Mouse (Mus musculus) naive thymus-derived CD4-positive, alpha-beta T cell, adult 2 months (primary cell): ENCODE measurements around the gene Cdc37l1.

Experiments
- DNase-seq: peaks from one replicate; pipeline ENCODE4 v3.0.0-alpha.2; 2011; ENCODE audit warnings: low read depth

Cdc37l1 gene

DNA sequence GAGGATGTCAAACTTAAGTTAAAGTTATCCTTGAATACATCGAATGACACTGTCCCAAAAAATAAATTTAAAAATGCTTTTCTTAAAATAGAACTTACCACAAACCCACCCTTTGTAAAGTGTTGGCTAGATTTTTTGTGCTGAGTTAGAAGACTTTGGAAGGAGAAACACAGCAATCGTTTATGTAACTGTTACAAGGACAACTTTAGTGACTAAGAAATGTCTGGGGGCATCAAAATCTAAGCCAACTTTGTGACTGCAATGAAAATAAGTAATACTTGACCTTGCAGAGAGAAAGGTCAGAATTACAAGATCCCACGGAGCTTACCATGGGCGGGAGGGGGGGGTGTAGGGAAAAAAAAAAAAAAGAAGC lies 56.8 kb downstream of the Cdc37l1 start:
- DNase-seq: no peak

DNA sequence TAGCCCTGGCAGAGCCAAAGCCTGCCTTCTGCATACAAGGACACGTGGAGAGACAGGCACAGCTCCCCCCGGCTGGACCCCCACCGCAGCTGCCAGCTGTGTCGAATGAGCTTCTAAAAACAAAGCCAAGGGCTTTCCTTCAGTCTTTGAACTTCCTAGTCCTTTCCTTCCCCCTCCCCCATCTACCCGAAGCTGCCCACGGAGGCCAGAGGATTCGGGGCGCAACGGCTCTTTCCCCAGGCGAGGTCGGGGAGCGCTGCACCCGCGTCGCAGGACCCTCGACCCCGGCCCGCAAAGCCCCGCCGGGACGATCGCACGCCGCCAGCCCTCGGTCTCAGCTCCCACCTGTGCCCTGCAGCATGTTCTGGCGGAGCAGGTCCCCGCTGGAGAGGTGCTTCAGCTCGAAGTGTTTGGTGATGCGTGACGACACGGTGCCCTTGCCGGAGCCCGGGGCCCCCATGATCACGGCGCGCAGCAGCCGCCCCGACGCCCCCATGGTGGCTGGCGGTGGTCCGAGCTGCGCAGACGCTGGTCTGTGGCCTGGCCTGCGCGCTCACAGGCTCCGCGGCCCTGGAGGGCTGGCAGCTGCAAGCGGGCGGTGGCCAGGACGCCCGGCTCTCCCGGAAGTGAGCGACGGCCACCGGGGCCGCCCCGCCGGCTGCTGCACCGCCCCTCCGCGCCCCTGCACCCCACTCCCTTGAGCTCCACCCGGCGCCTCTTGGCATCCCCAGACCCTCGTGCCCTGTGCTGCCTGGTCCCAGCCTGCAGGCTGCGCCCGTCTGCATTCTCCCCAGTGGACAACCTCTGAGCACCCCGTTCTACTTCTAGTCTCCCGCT lies 57.4 kb downstream of the Cdc37l1 start, which contains the start of gene Ak3:
Ak3 (minus strand) TSS at position 628 of the 837 bp plus-strand sequence.
- DNase-seq: peak; percentile 70

DNA sequence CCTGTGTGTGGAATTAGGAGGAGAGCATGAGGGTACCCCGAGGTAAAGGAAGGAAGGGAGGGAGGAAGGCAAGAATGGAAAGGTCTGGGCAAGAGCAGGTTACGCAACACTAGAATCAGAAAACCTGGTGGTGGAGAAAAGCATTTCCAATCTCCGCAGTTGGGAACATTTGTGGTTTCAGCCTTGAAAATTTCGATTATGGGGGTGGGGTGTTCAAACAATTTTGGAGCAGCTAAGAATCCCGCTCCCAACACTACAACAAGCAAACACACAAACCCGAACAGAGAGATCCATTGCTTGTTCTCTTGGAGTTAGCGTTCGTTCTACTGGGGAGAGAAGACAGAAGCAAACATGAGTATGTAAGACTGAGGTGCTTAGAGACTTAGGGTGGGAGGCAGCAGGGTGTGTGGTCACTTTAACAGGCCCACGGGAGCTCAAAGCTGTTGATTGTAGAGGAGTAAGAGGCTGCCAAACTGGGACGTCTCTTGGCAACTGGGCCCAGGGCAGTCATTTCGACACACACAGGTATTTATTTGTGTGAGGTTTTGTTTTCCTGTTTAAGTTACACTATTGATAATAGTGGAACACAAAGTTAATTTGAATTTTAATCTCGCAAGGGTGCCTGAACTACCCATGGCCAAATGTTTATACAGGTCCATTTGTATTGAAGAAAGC lies 59.4 kb downstream of the Cdc37l1 start:
- DNase-seq: no peak

DNA sequence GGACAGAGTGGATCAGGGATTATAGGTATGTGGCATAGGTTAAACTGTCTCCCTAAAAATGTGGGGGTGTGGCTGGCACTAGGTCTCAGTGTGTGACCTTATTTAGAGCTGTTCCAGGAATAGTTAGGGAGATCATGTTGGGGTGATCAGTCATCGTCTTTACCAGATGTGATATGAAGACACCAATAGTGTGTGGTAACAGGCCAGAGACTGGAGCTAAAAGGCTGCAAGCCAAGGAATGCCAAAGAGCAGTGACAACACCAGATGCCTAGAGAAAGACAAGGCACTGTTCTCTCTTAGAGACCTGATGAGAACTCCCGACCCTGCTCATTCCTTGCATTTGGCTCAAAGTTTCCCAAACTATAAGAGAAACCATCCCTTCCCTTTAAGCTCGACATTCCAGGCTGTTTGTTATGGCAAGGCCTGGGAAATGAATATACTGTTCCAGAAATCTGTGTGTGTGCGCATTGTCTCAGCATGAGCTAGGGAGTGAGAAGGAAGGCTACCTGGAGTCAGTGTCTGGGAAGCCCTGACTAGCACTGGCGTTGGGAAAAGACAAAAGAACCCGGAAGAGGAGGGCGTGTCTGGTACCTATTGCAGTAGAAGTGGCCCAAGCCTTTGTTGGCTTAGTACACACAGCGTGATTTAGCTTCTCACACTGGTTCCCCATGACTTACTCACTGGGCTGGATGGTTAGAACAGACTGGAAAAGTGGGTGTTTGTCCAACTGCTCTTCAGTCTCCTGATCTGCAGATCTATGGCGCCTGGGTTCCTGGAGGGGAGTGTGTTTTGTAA lies 60.2 kb downstream of the Cdc37l1 start:
- DNase-seq: no peak

DNA sequence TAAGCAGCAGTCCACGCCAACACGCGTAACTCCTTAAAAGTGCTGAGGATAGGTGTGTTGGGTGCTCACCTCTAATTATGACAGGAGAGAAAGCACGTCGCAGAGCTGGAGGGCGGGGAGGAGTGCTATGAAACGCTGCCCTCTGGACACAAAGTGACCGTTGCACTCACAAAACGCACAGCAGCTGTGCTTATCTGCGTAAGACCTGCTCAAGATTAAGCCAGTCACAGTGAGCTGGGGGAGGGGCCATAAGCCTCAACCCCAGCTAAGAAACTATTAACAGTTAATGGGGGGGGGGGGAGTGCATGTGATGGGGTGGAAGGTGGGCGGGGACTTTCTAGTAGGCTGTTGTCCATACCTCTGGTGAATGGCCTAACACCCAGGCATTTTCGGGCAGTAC lies 62.6 kb downstream of the Cdc37l1 start:
- no peak for DNase-seq

DNA sequence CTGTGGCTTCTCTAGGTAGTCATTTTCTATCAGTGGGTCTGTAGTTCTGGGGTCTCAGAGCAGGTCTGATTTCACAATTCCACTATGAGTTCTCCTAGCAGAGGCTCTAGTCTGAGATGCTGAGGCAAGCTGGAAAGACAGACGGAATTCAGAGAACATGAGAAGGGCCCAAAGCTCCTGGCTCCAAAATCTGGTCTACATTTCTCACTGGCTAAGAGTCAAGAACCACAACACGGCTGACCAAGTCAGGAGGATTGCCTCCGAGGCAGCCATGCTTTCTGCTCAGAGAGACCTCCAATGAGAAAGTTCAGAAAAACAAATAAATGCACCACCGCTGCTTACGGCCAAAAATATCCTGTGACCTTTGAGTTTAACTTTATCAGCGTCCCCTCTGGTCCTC lies 64.4 kb downstream of the Cdc37l1 start:
- DNase-seq: no peak

DNA sequence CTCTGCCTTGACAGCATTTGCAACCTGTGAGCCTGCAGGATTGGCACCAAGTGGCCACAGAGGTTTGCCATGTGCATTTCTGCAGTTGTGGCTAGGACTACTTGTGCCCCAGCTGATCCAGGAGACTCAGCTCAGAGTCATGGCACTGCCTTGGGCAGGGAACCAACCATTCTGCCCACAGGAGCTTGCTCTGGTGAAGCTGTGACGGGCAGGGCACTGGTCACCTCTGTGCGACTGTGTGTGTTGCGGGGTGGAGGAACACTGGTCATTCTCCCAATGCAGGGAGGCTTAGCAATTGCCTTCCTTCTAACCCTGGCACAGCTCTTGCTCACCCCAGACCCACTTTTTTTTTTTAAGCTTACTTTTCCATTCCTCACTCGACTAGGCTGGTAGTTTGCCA lies 65.3 kb downstream of the Cdc37l1 start:
- no peak for DNase-seq

DNA sequence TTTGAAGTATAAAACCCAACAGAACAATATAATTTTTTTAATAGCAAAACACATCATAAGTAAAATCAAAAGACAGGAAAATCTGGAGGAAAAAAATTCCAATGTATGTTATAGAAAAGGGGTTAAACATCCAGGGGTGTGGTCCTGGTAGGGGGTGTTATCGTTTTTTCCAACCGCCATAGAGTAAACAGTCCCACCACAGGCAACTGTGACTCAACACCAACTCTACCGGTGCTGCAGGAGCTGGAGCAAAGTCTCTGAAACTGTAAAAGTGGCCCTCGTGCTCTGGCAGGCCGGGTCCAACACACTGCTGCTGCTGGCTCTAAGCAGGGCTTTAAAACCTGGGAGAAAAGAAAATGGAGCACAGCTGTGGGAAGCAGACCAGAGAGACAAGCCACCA lies 68.6 kb downstream of the Cdc37l1 start:
- no peak for DNase-seq

DNA sequence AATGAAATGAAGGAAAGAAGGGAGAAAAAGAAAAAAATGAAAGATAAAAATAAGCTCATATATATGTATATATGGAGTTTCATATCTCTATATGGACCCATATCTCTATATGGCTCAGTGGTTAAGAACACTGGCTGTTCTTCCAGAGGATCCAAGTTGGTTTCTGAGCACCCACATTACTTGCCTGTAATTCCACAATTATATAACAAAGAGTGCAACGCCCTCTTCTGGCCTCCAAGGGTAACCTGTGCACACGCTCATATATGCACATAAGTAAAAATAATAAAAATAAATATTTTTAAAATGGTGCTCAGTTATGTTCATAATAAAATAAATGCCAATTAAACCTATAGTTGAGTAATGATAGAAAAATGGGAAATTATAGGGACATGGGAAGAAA lies 69.5 kb downstream of the Cdc37l1 start:
- DNase-seq: peak; percentile 24

DNA sequence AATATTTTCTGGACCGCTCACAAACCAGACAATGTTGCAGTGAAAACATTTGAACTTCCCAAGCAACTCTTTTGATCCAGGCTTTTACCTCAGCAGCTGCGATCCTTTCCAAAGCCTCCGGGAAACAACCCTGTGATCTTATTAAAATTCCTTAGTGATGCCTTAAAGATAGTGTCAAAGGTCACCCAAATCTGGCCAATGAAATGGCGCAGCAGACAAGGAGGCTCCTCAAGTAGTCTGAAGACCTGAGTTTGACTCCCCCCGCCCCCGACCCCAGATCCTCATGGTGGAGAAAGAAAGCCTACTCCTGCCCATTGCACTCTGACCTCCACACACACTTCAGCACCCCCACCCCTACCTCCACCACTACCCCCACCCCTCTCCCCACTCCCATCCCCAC lies 70.1 kb downstream of the Cdc37l1 start:
- DNase-seq: no peak

DNA sequence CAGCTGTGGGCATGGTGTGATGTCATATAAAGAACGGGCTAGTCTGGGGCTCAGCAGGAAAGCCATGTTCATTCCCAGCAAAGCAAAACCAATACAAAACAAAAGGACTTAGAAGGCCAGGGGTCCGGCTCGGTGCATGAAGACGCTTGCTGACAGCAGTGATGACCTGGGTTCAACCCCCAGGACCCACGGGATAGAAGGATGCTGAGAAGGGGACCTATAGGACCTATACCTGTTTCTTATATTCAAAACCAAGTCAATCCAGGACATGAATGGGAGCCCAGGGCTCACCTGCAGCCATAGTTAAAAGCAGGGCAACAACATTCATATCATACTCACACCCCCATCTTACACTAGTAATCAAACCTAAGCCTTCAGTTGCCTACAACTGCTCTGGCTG lies 72.9 kb downstream of the Cdc37l1 start:
- peak; percentile 10 for DNase-seq

DNA sequence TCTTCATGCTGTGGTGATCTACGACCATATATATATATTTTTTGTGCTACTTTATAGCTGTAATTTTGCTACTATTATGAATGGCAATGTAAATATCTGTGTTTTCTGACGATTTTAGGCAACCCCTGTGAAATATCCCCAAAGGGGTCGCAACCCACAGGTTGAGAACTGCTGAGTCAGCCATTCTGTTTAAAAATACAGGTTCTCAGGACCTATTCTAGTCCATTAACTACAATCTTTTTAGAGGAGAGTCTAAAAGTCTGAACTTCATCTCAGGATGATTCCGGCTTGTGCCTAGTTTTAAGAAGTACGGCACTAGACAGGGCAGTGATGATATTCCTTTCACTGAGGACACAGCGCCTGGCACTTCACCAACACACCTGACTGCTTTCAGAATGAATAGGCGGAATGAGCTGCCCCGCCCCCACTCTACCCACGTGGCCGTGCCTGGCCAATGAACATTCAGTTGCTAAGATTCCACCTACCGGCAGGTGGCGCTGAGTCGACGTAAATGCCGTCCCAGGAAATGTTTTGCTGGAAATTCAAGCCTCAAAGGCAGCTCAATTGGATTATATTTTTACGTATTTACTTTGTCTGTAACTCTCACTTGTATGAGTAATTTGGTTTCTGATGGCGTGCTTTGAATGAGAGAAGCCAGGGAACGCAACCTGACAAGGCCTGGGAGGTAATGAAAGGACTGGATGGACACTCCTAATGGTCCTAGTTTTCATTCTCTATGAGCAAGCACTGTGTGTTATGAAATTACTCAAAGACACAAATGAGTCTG lies 73.6 kb downstream of the Cdc37l1 start:
- peak; percentile 97 for DNase-seq

DNA sequence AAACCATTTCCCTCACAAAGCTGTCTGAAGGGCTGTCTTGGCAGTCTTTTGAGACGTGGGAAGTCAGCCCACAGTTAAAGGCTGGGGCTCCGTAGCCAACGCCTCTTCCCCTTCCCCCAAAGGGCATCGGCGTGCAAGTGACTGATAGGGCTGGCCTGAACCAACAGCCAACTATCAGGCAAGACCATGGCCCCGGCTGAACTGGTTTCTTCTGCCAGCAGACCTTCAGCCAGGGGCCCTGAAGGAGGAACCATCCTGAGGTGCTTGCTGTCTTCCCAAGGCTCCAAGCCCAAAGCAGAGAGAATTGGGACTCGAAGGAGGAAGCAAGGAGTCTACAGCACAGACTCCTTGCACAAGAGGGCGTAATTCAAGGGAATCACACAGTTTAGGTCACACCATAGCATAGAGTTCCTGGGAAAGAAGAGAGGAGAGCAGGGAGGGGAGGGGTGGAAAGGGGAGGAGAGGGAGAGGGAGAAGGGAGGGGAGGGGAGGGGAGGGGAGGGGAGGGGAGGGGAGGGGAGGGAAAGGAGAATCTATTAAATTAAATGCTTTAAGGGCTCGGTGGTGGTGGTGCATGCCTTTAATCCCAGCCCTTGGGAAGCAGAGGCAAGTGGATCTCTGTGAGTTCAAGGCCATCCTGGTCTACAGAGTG lies 74.4 kb downstream of the Cdc37l1 start:
- DNase-seq: no peak

DNA sequence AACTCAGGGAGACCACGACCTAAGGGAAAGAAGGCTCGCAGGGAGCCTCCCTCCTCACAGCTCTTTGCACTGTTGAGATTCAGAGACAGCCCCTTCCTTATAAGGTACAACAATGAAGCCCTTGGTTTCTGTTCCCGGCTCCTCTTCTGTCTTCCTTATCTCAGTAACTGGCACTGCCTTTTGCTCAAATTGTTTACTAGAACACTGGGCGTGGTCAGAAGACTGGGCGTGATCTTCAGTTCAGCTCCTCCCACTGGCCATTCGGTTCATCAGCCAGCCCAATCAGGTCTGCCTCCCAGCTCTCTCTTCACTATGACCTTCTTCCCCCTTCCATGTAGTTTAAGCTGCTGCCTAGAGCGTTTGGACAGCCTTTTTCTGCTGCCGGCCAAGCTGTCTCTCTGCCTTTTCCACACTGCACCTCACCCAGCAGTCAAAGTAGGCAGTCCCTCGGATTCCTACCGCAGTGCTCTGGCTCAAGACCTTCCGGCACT lies 76.9 kb downstream of the Cdc37l1 start:
- DNase-seq: peak; percentile 82

DNA sequence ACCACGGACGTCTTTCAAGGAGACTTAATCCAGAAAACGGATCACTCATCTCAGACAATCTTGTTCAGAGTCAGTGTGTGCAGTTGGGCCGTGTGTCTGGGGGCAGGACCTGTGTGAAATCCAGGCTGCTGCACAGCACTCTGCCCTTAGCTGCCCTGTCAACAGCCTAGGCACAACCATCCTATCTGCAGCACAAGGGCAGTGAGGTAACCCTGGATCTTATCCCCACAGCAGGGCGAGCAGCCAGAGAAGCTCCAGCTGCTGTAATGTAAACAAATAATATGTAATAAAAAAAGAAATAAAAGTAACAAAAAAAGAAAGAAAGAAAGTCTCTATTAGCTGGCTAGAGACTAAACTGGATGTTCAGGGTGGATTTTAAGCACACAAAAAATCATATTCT lies 79.0 kb downstream of the Cdc37l1 start:
- DNase-seq: no peak

DNA sequence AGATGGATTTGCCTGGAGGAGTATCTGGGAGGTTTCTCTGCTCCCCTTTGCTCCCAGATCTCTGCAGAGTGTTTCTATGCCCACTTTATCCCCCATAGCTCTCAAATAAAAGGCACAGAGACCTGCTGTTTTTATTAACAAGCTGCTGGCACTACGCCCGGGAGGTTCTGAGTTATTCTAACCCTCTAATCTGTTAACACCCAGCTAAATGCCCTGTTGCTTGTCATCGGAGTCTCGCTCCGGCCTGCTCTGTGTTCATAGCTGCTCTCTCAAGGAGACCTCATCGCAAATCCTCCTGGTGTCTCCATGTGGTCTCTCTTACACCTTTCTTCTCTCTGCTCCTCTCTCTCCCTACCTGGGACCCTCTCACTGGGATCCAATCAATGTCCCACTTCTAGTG lies 84.7 kb downstream of the Cdc37l1 start:
- no peak for DNase-seq
